8 mouse cellular contexts compared by ENCODE assay signal in genomic region chr15:101983949-101984601, GRCm38 (mm10). TPM values are rescaled to one million over a fixed set of nuclear protein-coding genes. Genes with fewer than 3 reads are reported as not detected.
DNase-seq lines count a peak whose midpoint lies in the region; ATAC-seq and TF ChIP-seq lines count a peak whose summit lies in the region.

No protein-coding gene starts in this region.

- 3% methylated on average over 15 of the region's 15 CpGs for WGBS in heart, embryonic 11.5 days (ENCODE audit: insufficient replicate concordance)
- WGBS in kidney, embryonic 16.5 days = 3% methylated on average over 15 of the region's 15 CpGs
- WGBS in liver, adult 2 months = 6% methylated on average over 15 of the region's 15 CpGs

- peak overlapping the region; percentile 64; the same call in 1 of the 2 replicates for H3K9ac ChIP-seq in heart, embryonic 11.5 days (ENCODE audit: low read depth, low read length)
- peak overlapping the region; percentile 64 for H3K9ac ChIP-seq in kidney, embryonic 16.5 days (replicated peaks; ENCODE audit: low read length)
- H3K9ac ChIP-seq in liver, adult 2 months (ENCODE audit: low read depth, low read length) = peak overlapping the region; percentile 53

- no peaks in the 10 kb centered on the region for H3K36me3 ChIP-seq in heart, embryonic 11.5 days (ENCODE audit: control insufficient read depth, insufficient read depth, low read length)
- H3K36me3 ChIP-seq in kidney, embryonic 16.5 days (ENCODE audit: insufficient read depth, low read length) = no peaks in the 10 kb centered on the region
- H3K36me3 ChIP-seq in liver, adult 2 months (ENCODE audit: control insufficient read depth, insufficient read depth, low read length) = no peaks in the 10 kb centered on the region
- no peaks in the 10 kb centered on the region for H3K36me3 ChIP-seq in myocyte (ENCODE audit: control insufficient read depth, insufficient read depth)
- H3K36me3 ChIP-seq in splenic B cell, adult 2 months (ENCODE audit: control insufficient read depth, insufficient read depth, low read length, poor library complexity, severe bottlenecking) = no peaks in the 10 kb centered on the region

- peak; percentile 80 for ATAC-seq in heart, embryonic 11.5 days (replicated peaks; ENCODE audit: insufficient number of reproducible peaks, low FRiP score, low TSS enrichment)
- peak; percentile 94 for ATAC-seq in kidney, embryonic 16.5 days (ENCODE audit: low FRiP score, low TSS enrichment)

- peak overlapping the region; percentile 62 for H3K4me2 ChIP-seq in heart, embryonic 11.5 days
- peak overlapping the region; percentile 61 for H3K4me2 ChIP-seq in kidney, embryonic 16.5 days (replicated peaks; ENCODE audit: low read depth, low read length)
- peak overlapping the region; percentile 80 for H3K4me2 ChIP-seq in myocyte (ENCODE audit: low read depth)

- peak overlapping the region; percentile 57 for H3K27ac ChIP-seq in bone marrow macrophage, adult 2 months (ENCODE audit: insufficient read depth, low read depth, low read length)
- no peak overlapping the region for H3K27ac ChIP-seq in embryonic fibroblast, embryonic 13.5 days (ENCODE audit: insufficient read depth, low read length)
- 0 out of 2 replicates have a peak overlapping the region, but pooled peaks have one; percentile 50 for H3K27ac ChIP-seq in heart, embryonic 11.5 days (ENCODE audit: low read depth, low read length)
- peak overlapping the region; percentile 86 for H3K27ac ChIP-seq in kidney, embryonic 16.5 days (ENCODE audit: low read length)
- H3K27ac ChIP-seq in liver, adult 2 months (replicated peaks; ENCODE audit: insufficient read depth, low read depth, low read length) = peak overlapping the region; percentile 80

- H3K4me3 ChIP-seq in bone marrow macrophage, adult 2 months (ENCODE audit: insufficient read depth, low read length) = peak overlapping the region; percentile 54
- peak overlapping the region; percentile 22 for H3K4me3 ChIP-seq in embryonic fibroblast, embryonic 13.5 days (ENCODE audit: insufficient read depth, low read length)
- peak overlapping the region; percentile 23; the same call in 1 of the 2 replicates for H3K4me3 ChIP-seq in heart, embryonic 11.5 days (ENCODE audit: low read depth, low read length)
- H3K4me3 ChIP-seq in kidney, embryonic 16.5 days (ENCODE audit: low read length) = peak overlapping the region; percentile 42
- H3K4me3 ChIP-seq in liver, adult 2 months (ENCODE audit: insufficient read depth, low read depth, low read length) = no peak overlapping the region; the same call in 1 of the 2 replicates
- peak overlapping the region; percentile 14 for H3K4me3 ChIP-seq in myocyte

- no peaks in the 10 kb centered on the region for H3K9me3 ChIP-seq in heart, embryonic 11.5 days (replicated peaks; ENCODE audit: control insufficient read depth, low read length)
- H3K9me3 ChIP-seq in kidney, embryonic 16.5 days (ENCODE audit: low read length) = no peaks in the 10 kb centered on the region

- no peaks in the 10 kb centered on the region for H3K79me2 ChIP-seq in liver, adult 2 months (ENCODE audit: control insufficient read depth, insufficient read depth, low read length)
- H3K79me2 ChIP-seq in myocyte (ENCODE audit: control insufficient read depth, insufficient read depth) = no peaks in the 10 kb centered on the region

- peak; percentile 91 for DNase-seq in A20 (ENCODE audit: low read depth, low spot score)
- DNase-seq in liver, adult 2 months (ENCODE audit: extremely low read depth, low read depth, low spot score) = peak; percentile 92
- DNase-seq in splenic B cell, adult 2 months (ENCODE audit: low read depth, low spot score) = peak; percentile 89

- no peak overlapping the region for H3ac ChIP-seq in myocyte (ENCODE audit: control insufficient read depth, insufficient read length)

- peak; percentile 89 for TF ChIP-seq CTCF in bone marrow macrophage, adult 2 months (IDR thresholded peaks at IDR 0.05; ENCODE audit: low read depth, low read length)
- TF ChIP-seq CTCF in embryonic fibroblast, embryonic 13.5 days (IDR thresholded peaks at IDR 0.05; ENCODE audit: borderline replicate concordance, insufficient read depth, low read length) = peak; percentile 98
- TF ChIP-seq CTCF in liver, adult 2 months (IDR thresholded peaks at IDR 0.05; ENCODE audit: low read depth, low read length) = peak; percentile 99

- H3K27me3 ChIP-seq in heart, embryonic 11.5 days (ENCODE audit: control insufficient read depth, insufficient read depth, low read length) = no peaks in the 10 kb centered on the region; the same call in 1 of the 2 replicates
- no peaks in the 10 kb centered on the region; the same call in 1 of the 2 replicates for H3K27me3 ChIP-seq in kidney, embryonic 16.5 days (ENCODE audit: insufficient read depth, low read length)
- H3K27me3 ChIP-seq in liver, adult 2 months (ENCODE audit: control insufficient read depth, insufficient read depth, low read length) = no peaks in the 10 kb centered on the region
- no peaks in the 10 kb centered on the region for H3K27me3 ChIP-seq in myocyte (ENCODE audit: control insufficient read depth, insufficient read depth, insufficient read length)
- no peaks in the 10 kb centered on the region for H3K27me3 ChIP-seq in splenic B cell, adult 2 months (ENCODE audit: control insufficient read depth, insufficient read depth, low read length, poor library complexity, severe bottlenecking)

- H3K4me1 ChIP-seq in bone marrow macrophage, adult 2 months (ENCODE audit: control insufficient read depth, insufficient read depth, low read length) = peaks cover 28% of the 10 kb centered on the region
- no peaks in the 10 kb centered on the region for H3K4me1 ChIP-seq in embryonic fibroblast, embryonic 13.5 days (ENCODE audit: control insufficient read depth, insufficient read depth, low read length)
- 0 out of 2 replicates have a peak, but pooled peaks cover 4% of the 10 kb centered on the region for H3K4me1 ChIP-seq in heart, embryonic 11.5 days (ENCODE audit: control insufficient read depth, insufficient read depth, low read length)
- peaks cover 12% of the 10 kb centered on the region; the same call in 1 of the 2 replicates for H3K4me1 ChIP-seq in kidney, embryonic 16.5 days (ENCODE audit: insufficient read depth, low read length)
- H3K4me1 ChIP-seq in liver, adult 2 months (ENCODE audit: control insufficient read depth, insufficient read depth, low read length) = no peaks in the 10 kb centered on the region

- no peak for TF ChIP-seq POLR2A in bone marrow macrophage, adult 2 months (IDR thresholded peaks at IDR 0.05; ENCODE audit: borderline replicate concordance, low read depth, low read length)
- TF ChIP-seq POLR2A in embryonic fibroblast, embryonic 13.5 days (IDR thresholded peaks at IDR 0.05; ENCODE audit: low read depth, low read length) = no peak
- no peak for TF ChIP-seq POLR2A in liver, adult 2 months (IDR thresholded peaks at IDR 0.05; ENCODE audit: extremely low read depth, insufficient read depth, low read length)
- no peak for TF ChIP-seq POLR2A in myocyte (IDR thresholded peaks at IDR 0.05; ENCODE audit: insufficient read length, low read depth)

RNA-seq across cellular contexts. Expression of gene Krt8, which starts 20.2 kb away (rescaled TPM):
- polyA plus RNA-seq in bone marrow macrophage, adult 2 months (2012; ENCODE audit: insufficient read depth, insufficient read length, missing spikeins) = not detected in 2 replicates
- 0.25 TPM in 1 of 2 replicates, not detected in the other for polyA plus RNA-seq in embryonic fibroblast, embryonic 13.5 days (2011; ENCODE audit: insufficient read length, low read depth, missing spikeins)
- 30.4 and 36.8 TPM in 2 replicates for polyA plus RNA-seq in heart, embryonic 11.5 days (2014; fragmentation: Nextera tagmentation; extraction: Ambion mirVana)
- polyA plus RNA-seq in kidney, embryonic 16.5 days (2015; fragmentation: Nextera tagmentation; extraction: Ambion mirVana) = 267 and 282 TPM in 2 replicates
- total RNA-seq in liver, adult 2 months (2014; rRNA removed) = 240 and 251 TPM in 2 replicates
- 155 and 168 TPM in 2 replicates for polyA plus RNA-seq in liver, adult 2 months (2012; rRNA removed)
- polyA plus RNA-seq in myocyte (2012; fragmentation: generic; extraction: Trizol) = 0.16 TPM

RNA-seq across cellular contexts. Expression of gene Krt78, which starts 30.0 kb away (rescaled TPM):
- not detected in 2 replicates for polyA plus RNA-seq in bone marrow macrophage, adult 2 months (2012; ENCODE audit: insufficient read depth, insufficient read length, missing spikeins)
- polyA plus RNA-seq in embryonic fibroblast, embryonic 13.5 days (2011; ENCODE audit: insufficient read length, low read depth, missing spikeins) = not detected in 2 replicates
- not detected in 2 replicates for polyA plus RNA-seq in heart, embryonic 11.5 days (2014; fragmentation: Nextera tagmentation; extraction: Ambion mirVana)
- polyA plus RNA-seq in kidney, embryonic 16.5 days (2015; fragmentation: Nextera tagmentation; extraction: Ambion mirVana) = 0.06 and 0.16 TPM in 2 replicates
- not detected in 2 replicates for total RNA-seq in liver, adult 2 months (2014; rRNA removed)
- not detected in 2 replicates for polyA plus RNA-seq in liver, adult 2 months (2012; rRNA removed)
- not detected for polyA plus RNA-seq in myocyte (2012; fragmentation: generic; extraction: Trizol)

RNA-seq across cellular contexts. Expression of gene Krt18, which starts 43.9 kb away (rescaled TPM):
- not detected in 2 replicates for polyA plus RNA-seq in bone marrow macrophage, adult 2 months (2012; ENCODE audit: insufficient read depth, insufficient read length, missing spikeins)
- 1.6 and 8.2 TPM in 2 replicates for polyA plus RNA-seq in embryonic fibroblast, embryonic 13.5 days (2011; ENCODE audit: insufficient read length, low read depth, missing spikeins)
- polyA plus RNA-seq in heart, embryonic 11.5 days (2014; fragmentation: Nextera tagmentation; extraction: Ambion mirVana) = 39.3 and 41.9 TPM in 2 replicates
- polyA plus RNA-seq in kidney, embryonic 16.5 days (2015; fragmentation: Nextera tagmentation; extraction: Ambion mirVana) = 216 and 223 TPM in 2 replicates
- total RNA-seq in liver, adult 2 months (2014; rRNA removed) = 255 and 258 TPM in 2 replicates
- 110 and 124 TPM in 2 replicates for polyA plus RNA-seq in liver, adult 2 months (2012; rRNA removed)
- polyA plus RNA-seq in myocyte (2012; fragmentation: generic; extraction: Trizol) = not detected

RNA-seq across cellular contexts. Expression of gene Krt79, which starts 44.0 kb away (rescaled TPM):
- not detected in 2 replicates for polyA plus RNA-seq in bone marrow macrophage, adult 2 months (2012; ENCODE audit: insufficient read depth, insufficient read length, missing spikeins)
- not detected in 2 replicates for polyA plus RNA-seq in embryonic fibroblast, embryonic 13.5 days (2011; ENCODE audit: insufficient read length, low read depth, missing spikeins)
- 1.2 and 1.7 TPM in 2 replicates for polyA plus RNA-seq in heart, embryonic 11.5 days (2014; fragmentation: Nextera tagmentation; extraction: Ambion mirVana)
- 0.41 and 0.42 TPM in 2 replicates for polyA plus RNA-seq in kidney, embryonic 16.5 days (2015; fragmentation: Nextera tagmentation; extraction: Ambion mirVana)
- total RNA-seq in liver, adult 2 months (2014; rRNA removed) = 0.09 TPM in 1 of 2 replicates, not detected in the other
- 0.04 and 0.10 TPM in 2 replicates for polyA plus RNA-seq in liver, adult 2 months (2012; rRNA removed)
- polyA plus RNA-seq in myocyte (2012; fragmentation: generic; extraction: Trizol) = 0.04 TPM

RNA-seq across cellular contexts. Expression of gene Krt4, which starts 59.5 kb away (rescaled TPM):
- not detected in 2 replicates for polyA plus RNA-seq in bone marrow macrophage, adult 2 months (2012; ENCODE audit: insufficient read depth, insufficient read length, missing spikeins)
- polyA plus RNA-seq in embryonic fibroblast, embryonic 13.5 days (2011; ENCODE audit: insufficient read length, low read depth, missing spikeins) = not detected in 2 replicates
- polyA plus RNA-seq in heart, embryonic 11.5 days (2014; fragmentation: Nextera tagmentation; extraction: Ambion mirVana) = 0.07 TPM in 1 of 2 replicates, not detected in the other
- polyA plus RNA-seq in kidney, embryonic 16.5 days (2015; fragmentation: Nextera tagmentation; extraction: Ambion mirVana) = 0.42 and 0.82 TPM in 2 replicates
- not detected in 2 replicates for total RNA-seq in liver, adult 2 months (2014; rRNA removed)
- 0.06 TPM in 1 of 2 replicates, not detected in the other for polyA plus RNA-seq in liver, adult 2 months (2012; rRNA removed)
- polyA plus RNA-seq in myocyte (2012; fragmentation: generic; extraction: Trizol) = not detected

Comparison
In these comparisons a context has a peak if more than half of its experiments do, and no peak if none do; other contexts are left out.
1. RNA of gene Krt8, which starts 20.2 kb away (polyA plus RNA-seq): 267 to 282 TPM in kidney, embryonic 16.5 days, 155 to 168 TPM in liver, adult 2 months and 30.4 to 36.8 TPM in heart, embryonic 11.5 days; 0.25 TPM in embryonic fibroblast, embryonic 13.5 days, 0.16 TPM in myocyte (single experiment) and not detected in bone marrow macrophage, adult 2 months; every median in the first group is over 10 times any median in the second.
2. Peak in every context shown above with its lines, with median percentiles within 50 percentile points of each other: DNase-seq, CTCF ChIP-seq, H3K4me2 ChIP-seq and H3K9ac ChIP-seq.